Mouse (Mus musculus): ENCODE measurements around the gene Mob3a.
A peak's percentile ranks its signal among the peaks of the same experiment; 100 is the strongest.

Gene Mob3a

GRCm38 (mm10) chr10:80677942-80678436, 23.8 kb downstream of the Mob3a start, which contains the start of gene Mknk2:
Mknk2 (minus strand) TSS chr10:80678112.
- peak; percentile 72 to 73 for DNase-seq (ENCODE audit: low spot score in 2 of 2)

- no peak for DNase-seq (ENCODE audit: low spot score in 2 of 2)
Measured at GRCm38 (mm10) chr10:80677128-80677875, 24.5 kb downstream of the Mob3a start.

- peak; percentile 99 for DNase-seq (ENCODE audit: low spot score in 2 of 2)
Measured at GRCm38 (mm10) chr10:80676198-80676928, 25.4 kb downstream of the Mob3a start.

GRCm38 (mm10) chr10:80675405-80676197, 26.2 kb downstream of the Mob3a start:
- DNase-seq (ENCODE audit: low spot score in 2 of 2): no peak

- DNase-seq (ENCODE audit: low spot score in 2 of 2): no peak
Measured at GRCm38 (mm10) chr10:80674851-80675404, 26.8 kb downstream of the Mob3a start.

- no peak for DNase-seq (ENCODE audit: low spot score in 2 of 2)
Measured at GRCm38 (mm10) chr10:80674161-80674711, 27.5 kb downstream of the Mob3a start.

GRCm38 (mm10) chr10:80673690-80674089, 28.1 kb downstream of the Mob3a start:
- no peak for DNase-seq (ENCODE audit: low spot score in 2 of 2)

- DNase-seq (ENCODE audit: low spot score in 2 of 2): no peak
Measured at GRCm38 (mm10) chr10:80671936-80672690, 29.7 kb downstream of the Mob3a start.

GRCm38 (mm10) chr10:80671251-80671650, 30.5 kb downstream of the Mob3a start:
- DNase-seq (ENCODE audit: low spot score in 2 of 2): no peak

GRCm38 (mm10) chr10:80670531-80670930, 31.2 kb downstream of the Mob3a start:
- DNase-seq (ENCODE audit: low spot score in 2 of 2): no peak

GRCm38 (mm10) chr10:80669737-80670485, 31.9 kb downstream of the Mob3a start:
- DNase-seq (ENCODE audit: low spot score in 2 of 2): no peak

- no peak for DNase-seq (ENCODE audit: low spot score in 2 of 2)
Measured at GRCm38 (mm10) chr10:80669018-80669417, 32.8 kb downstream of the Mob3a start.

- no peak for DNase-seq (ENCODE audit: low spot score in 2 of 2)
Measured at GRCm38 (mm10) chr10:80668614-80669013, 33.2 kb downstream of the Mob3a start.

GRCm38 (mm10) chr10:80666837-80667412, 34.9 kb downstream of the Mob3a start:
- no peak for DNase-seq (ENCODE audit: low spot score in 2 of 2)

GRCm38 (mm10) chr10:80665981-80666733, 35.6 kb downstream of the Mob3a start:
- DNase-seq (ENCODE audit: low spot score in 2 of 2): no peak

- DNase-seq (ENCODE audit: low spot score in 2 of 2): no peak
Measured at GRCm38 (mm10) chr10:80665459-80665858, 36.3 kb downstream of the Mob3a start.

GRCm38 (mm10) chr10:80665016-80665380, 36.8 kb downstream of the Mob3a start:
- DNase-seq (ENCODE audit: low spot score in 2 of 2): no peak

- peak in 1 of 2 experiments; percentile 36 for DNase-seq (ENCODE audit: low spot score in 2 of 2)
Measured at GRCm38 (mm10) chr10:80664197-80665015, 37.4 kb downstream of the Mob3a start.

Data from right cerebral cortex, adult 2 months (tissue).